In the genomic region with DNA sequence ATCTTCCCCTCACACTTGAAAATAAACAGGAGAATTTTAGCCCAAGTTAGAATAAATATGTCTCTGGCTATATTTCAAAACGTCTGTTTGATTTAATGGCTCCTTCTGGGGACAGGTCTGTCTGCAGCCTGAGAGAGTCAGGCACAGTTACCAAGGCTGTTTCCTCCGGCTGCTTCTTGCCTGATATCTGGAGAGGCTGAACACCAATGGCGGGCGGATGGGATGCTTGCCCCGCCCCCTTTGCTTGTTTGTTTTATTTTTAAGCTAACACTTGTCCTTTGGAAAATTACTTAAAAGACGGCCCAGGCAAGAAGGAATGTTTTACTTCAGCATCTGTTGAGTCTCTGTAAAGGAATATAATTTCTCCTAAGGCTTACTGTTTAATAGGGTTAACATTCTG, we compare ENCODE assay signal across 15 mouse cellular contexts. TPM values are rescaled to one million over a fixed set of nuclear protein-coding genes. Genes with fewer than 3 reads are reported as not detected.
DNase-seq lines count a peak whose midpoint lies in the region; ATAC-seq and TF ChIP-seq lines count a peak whose summit lies in the region.
"Had no signal": no experiment of that assay in that cellular context is flagged by ENCODE, and none has a peak within 500 bp of the region (broad histone marks: within the 10 kb centered on the region; RNA-seq: fewer than 3 reads in every experiment).

No protein-coding gene starts in this region.

- DNase-seq in heart, adult 11 months, result peak; percentile 92
- no peak for DNase-seq in heart, postnatal 14 days
- no peak for DNase-seq in limb, embryonic 14.5 days (ENCODE audit: low spot score)
- no peak for DNase-seq in limb, embryonic 10.5 days (ENCODE audit: low spot score)
- DNase-seq in lung, embryonic 14.5 days, result peak; percentile 62
- DNase-seq in frontal cortex, postnatal 25 days (ENCODE audit: low spot score in 2 of 2), result no peak
- no peak for DNase-seq in ovary, adult 18-20 months (ENCODE audit: low spot score)
- no peak for DNase-seq in right cerebral cortex, postnatal 36 days (ENCODE audit: low spot score in 2 of 2)
- DNase-seq: B cell, adult 2 months; cerebellum, adult 11-12 months; layer of hippocampus, postnatal 36 days; thymus, adult 18-20 months had no signal

- no peaks in the 10 kb centered on the region for H3K9me3 ChIP-seq in limb, embryonic 14.5 days (ENCODE audit: control insufficient read depth, low read length)
- no peaks in the 10 kb centered on the region for H3K9me3 ChIP-seq in limb, embryonic 10.5 days (replicated peaks)
- H3K9me3 ChIP-seq in lung, embryonic 14.5 days (ENCODE audit: low read depth, low read length), result no peaks in the 10 kb centered on the region
- H3K9me3 ChIP-seq: intestine, embryonic 15.5 days; limb, embryonic 13.5 days had no signal

- no peaks in the 10 kb centered on the region for H3K27me3 ChIP-seq in limb, embryonic 14.5 days (ENCODE audit: control insufficient read depth, insufficient read depth, low read length)
- no peaks in the 10 kb centered on the region for H3K27me3 ChIP-seq in limb, embryonic 10.5 days (ENCODE audit: low read depth, poor library complexity, severe bottlenecking)
- H3K27me3 ChIP-seq in lung, embryonic 14.5 days (ENCODE audit: insufficient read depth, low read length), result no peaks in the 10 kb centered on the region
- H3K27me3 ChIP-seq: intestine, embryonic 15.5 days; limb, embryonic 13.5 days had no signal

- 0 out of 2 replicates have a peak, but pooled peaks have one; percentile 23 for ATAC-seq in limb, embryonic 14.5 days (ENCODE audit: low FRiP score, low read depth)
- 0 out of 2 replicates have a peak, but pooled peaks have one; percentile 62 for ATAC-seq in lung, embryonic 14.5 days (ENCODE audit: insufficient read depth)

- H3K4me2 ChIP-seq in limb, embryonic 14.5 days (replicated peaks; ENCODE audit: low read depth, low read length, severe bottlenecking), result no peak overlapping the region
- no peak overlapping the region for H3K4me2 ChIP-seq in lung, embryonic 14.5 days
- H3K4me2 ChIP-seq: intestine, embryonic 15.5 days; limb, embryonic 13.5 days had no signal

- H3K36me3 ChIP-seq in limb, embryonic 14.5 days (ENCODE audit: control insufficient read depth, insufficient read depth, low read length), result no peaks in the 10 kb centered on the region
- no peaks in the 10 kb centered on the region for H3K36me3 ChIP-seq in limb, embryonic 10.5 days
- no peaks in the 10 kb centered on the region for H3K36me3 ChIP-seq in lung, embryonic 14.5 days (ENCODE audit: insufficient read depth)
- H3K36me3 ChIP-seq: intestine, embryonic 15.5 days; limb, embryonic 13.5 days had no signal

- TF ChIP-seq POLR2A in limb, embryonic 14.5 days (IDR thresholded peaks at IDR 0.05; ENCODE audit: borderline replicate concordance, extremely low read depth, insufficient read depth, insufficient read length), result no peak

- TF ChIP-seq CTCF in lung, embryonic 14.5 days (IDR thresholded peaks at IDR 0.05; ENCODE audit: low read depth), result no peak

- no peak overlapping the region for H3K27ac ChIP-seq in limb, embryonic 14.5 days (replicated peaks; ENCODE audit: low read depth, low read length)
- H3K27ac ChIP-seq in limb, embryonic 10.5 days, result no peak overlapping the region
- H3K27ac ChIP-seq in lung, embryonic 14.5 days (ENCODE audit: low read depth), result peak overlapping the region; percentile 65; the same call in 1 of the 2 replicates
- H3K27ac ChIP-seq: limb, embryonic 13.5 days; macrophage had no signal

- H3K9ac ChIP-seq in limb, embryonic 14.5 days (ENCODE audit: low read depth, low read length, severe bottlenecking), result no peak overlapping the region
- no peak overlapping the region for H3K9ac ChIP-seq in lung, embryonic 14.5 days
- H3K9ac ChIP-seq: intestine, embryonic 15.5 days; limb, embryonic 13.5 days had no signal

- no peak overlapping the region for H3K4me3 ChIP-seq in limb, embryonic 14.5 days (replicated peaks; ENCODE audit: low read length)
- no peak overlapping the region for H3K4me3 ChIP-seq in limb, embryonic 10.5 days
- no peak overlapping the region for H3K4me3 ChIP-seq in lung, embryonic 14.5 days (ENCODE audit: low read depth, low read length)
- H3K4me3 ChIP-seq: intestine, embryonic 15.5 days; limb, embryonic 13.5 days had no signal

- intact Hi-C loops in heart, postnatal 14 days (cut with DNase I), result no loop called here

- 49% methylated on average over 6 of the region's 6 CpGs for WGBS in limb, embryonic 14.5 days
- 56% methylated on average over 6 of the region's 6 CpGs for WGBS in limb, embryonic 10.5 days
- 22% methylated on average over 6 of the region's 6 CpGs for WGBS in lung, embryonic 14.5 days

- H3K4me1 ChIP-seq in limb, embryonic 14.5 days (ENCODE audit: control insufficient read depth, insufficient read depth, low read length), result 0 out of 2 replicates have a peak, but pooled peaks cover 2% of the 10 kb centered on the region
- no peaks in the 10 kb centered on the region for H3K4me1 ChIP-seq in limb, embryonic 10.5 days
- H3K4me1 ChIP-seq in lung, embryonic 14.5 days (ENCODE audit: insufficient read depth), result peaks cover 5% of the 10 kb centered on the region; the same call in 1 of the 2 replicates

RNA-seq across cellular contexts. Expression of a gene that starts 50.1 kb away (rescaled TPM):
- 10 to 100 TPM; 53.4 to 54.8 TPM for total RNA-seq in heart, postnatal 14 days (2021)
- polyA plus RNA-seq in limb, embryonic 14.5 days (2012; rRNA removed), result 23.9 and 25.8 TPM in 2 replicates
- 9.6 and 10.9 TPM in 2 replicates for polyA plus RNA-seq in limb, embryonic 14.5 days (2014; fragmentation: Nextera tagmentation; extraction: Ambion mirVana)
- 2.5 and 3.6 TPM in 2 replicates for polyA plus RNA-seq in limb, embryonic 10.5 days (2016; fragmentation: Nextera tagmentation; extraction: Ambion mirVana)
- polyA plus RNA-seq in lung, embryonic 14.5 days (2014; fragmentation: Nextera tagmentation; extraction: Ambion mirVana), result 3.8 and 4.6 TPM in 2 replicates

Comparison
In these comparisons a context has a peak if more than half of its experiments do, and no peak if none do; other contexts are left out.
1. DNase-seq: peak in heart, adult 11 months (single experiment) and lung, embryonic 14.5 days (single experiment); none in heart, postnatal 14 days (0 of 2), limb, embryonic 14.5 days (single experiment), limb, embryonic 10.5 days (single experiment), frontal cortex, postnatal 25 days (0 of 2), ovary, adult 18-20 months (single experiment) and right cerebral cortex, postnatal 36 days (0 of 2).